Mouse (Mus musculus): ENCODE measurements around the gene Lrrc49. TPM values are rescaled to one million over a fixed set of nuclear protein-coding genes. Genes with fewer than 3 reads are reported as not detected.
A peak's percentile ranks its signal among the peaks of the same experiment; 100 is the strongest.

The Lrrc49 gene
- 10 to 100 TPM; 54.7 to 59.3 TPM for total RNA-seq (2021)
- long read RNA-seq, experiment 1, transcript Lrrc49-204 (16 exons, 2,779 nt) = major isoform, 14 of 25 reads
- long read RNA-seq, experiment 1, partial matches to known transcripts = 5 of 25 reads
- long read RNA-seq, experiment 1, other reads (novel, unspliced or antisense) = 4 of 25 reads
- long read RNA-seq, experiment 2, transcript Lrrc49-204 (16 exons, 2,779 nt) = major isoform, 16 of 29 reads
- long read RNA-seq, experiment 2, partial matches to known transcripts = 7 of 29 reads
- long read RNA-seq, experiment 2, other reads (novel, unspliced or antisense) = 4 of 29 reads

- peak; percentile 90 for DNase-seq (ENCODE audit: low spot score in 2 of 2)
- Histone ChIP-seq H3K4me3 (peak within 1 kb of the TSS; percentile 77), H3K27ac (peak within 1 kb of the TSS; percentile 99)
- no peak; the same call in 1 of the 2 replicates for TF ChIP-seq CTCF (conservative IDR thresholded peaks at IDR 0.05)
Observed at GRCm38 (mm10) chr9:60687891-60688324, at the start of gene Lrrc49. Lrrc49 (minus strand) TSS chr9:60688158.

- H3K4me3 ChIP-seq = no peak overlapping the region
- TF ChIP-seq CTCF (conservative IDR thresholded peaks at IDR 0.05) = no peak
- no peak for DNase-seq (ENCODE audit: low spot score in 2 of 2)
- H3K27ac ChIP-seq = no peak overlapping the region
Observed at GRCm38 (mm10) chr9:60734321-60734720, 46.4 kb upstream of the Lrrc49 start.

DNA sequence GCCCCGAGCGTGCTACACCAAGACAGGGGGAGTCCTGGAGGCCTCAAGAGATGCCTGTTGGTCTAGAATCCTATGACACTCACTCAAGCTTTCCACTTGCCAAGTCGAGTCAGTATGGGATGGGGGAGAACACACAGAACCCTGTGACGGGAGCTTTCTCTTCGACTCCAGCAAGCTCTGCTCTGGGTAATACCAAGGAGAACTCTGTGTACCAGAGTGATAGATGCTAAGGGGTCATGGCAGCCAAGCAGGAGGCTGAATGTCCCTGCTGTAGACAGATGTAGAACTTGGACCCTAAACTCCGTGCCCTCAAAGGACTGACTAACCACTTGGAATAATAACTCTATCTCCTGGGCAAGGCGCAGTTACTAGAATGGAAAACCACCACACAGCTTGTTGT lies 37.0 kb upstream of the Lrrc49 start:
- no peak for DNase-seq (ENCODE audit: low spot score in 2 of 2)
- H3K27ac ChIP-seq = no peak overlapping the region
- no peak for TF ChIP-seq CTCF (conservative IDR thresholded peaks at IDR 0.05)
- no peak overlapping the region for H3K4me3 ChIP-seq

DNA sequence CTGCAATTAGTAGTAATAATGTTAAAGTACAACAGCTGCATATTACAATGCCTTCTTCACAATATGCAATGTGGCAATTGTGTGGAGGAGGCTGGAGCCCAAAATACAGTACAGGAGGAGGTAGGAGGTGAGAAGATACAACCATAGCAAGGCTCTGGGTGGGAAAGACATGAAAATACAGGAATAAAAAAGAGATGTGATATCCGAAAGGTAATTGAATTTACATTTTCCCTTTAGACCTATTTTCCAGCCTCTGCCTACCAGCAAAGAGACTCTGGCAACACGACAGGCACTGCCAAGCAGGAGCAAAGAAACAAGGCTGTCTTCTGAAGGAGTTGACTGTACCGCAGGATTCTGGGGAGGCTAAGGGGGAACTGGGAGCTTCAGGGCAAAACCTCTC lies 31.7 kb upstream of the Lrrc49 start:
- DNase-seq (ENCODE audit: low spot score in 2 of 2) = no peak
- peak overlapping the region; percentile 39; the same call in 1 of the 2 replicates for H3K27ac ChIP-seq
- TF ChIP-seq CTCF (conservative IDR thresholded peaks at IDR 0.05) = no peak

GRCm38 (mm10) chr9:60718284-60718683 lies 30.3 kb upstream of the Lrrc49 start:
- peak; percentile 89 for TF ChIP-seq CTCF (conservative IDR thresholded peaks at IDR 0.05)
- H3K4me3 ChIP-seq = no peak overlapping the region
- DNase-seq (ENCODE audit: low spot score in 2 of 2) = peak in 1 of 2 experiments; percentile 62
- H3K27ac ChIP-seq = no peak overlapping the region

More for the DNA sequence above, 31.7 kb upstream of the Lrrc49 start:
- H3K4me3 ChIP-seq = no peak overlapping the region

DNA sequence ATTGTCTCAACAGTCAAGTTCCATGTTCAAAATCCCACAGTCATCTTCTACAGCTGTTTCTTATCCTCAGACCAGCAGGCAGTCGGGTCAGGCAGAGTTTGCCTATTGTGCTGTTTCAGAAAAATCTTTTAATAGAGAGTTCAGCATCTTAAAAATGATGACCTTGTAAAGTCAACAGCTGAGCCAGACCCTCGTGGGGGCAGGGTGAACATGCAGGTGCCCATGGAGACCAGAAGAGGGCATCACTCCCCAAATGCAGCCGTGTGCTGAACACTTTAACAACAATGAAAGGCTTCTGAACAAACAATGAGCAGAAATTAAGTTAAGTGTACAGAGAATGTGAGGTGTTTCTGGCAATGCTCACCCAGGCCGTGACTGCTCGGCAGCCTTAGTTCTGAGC lies 27.9 kb upstream of the Lrrc49 start:
- no peak for DNase-seq (ENCODE audit: low spot score in 2 of 2)
- Histone ChIP-seq H3K4me3 (no peak overlapping the region; the same call in 1 of the 2 replicates), H3K27ac (peak overlapping the region; percentile 100; the same call in 1 of the 2 replicates)
- TF ChIP-seq CTCF (conservative IDR thresholded peaks at IDR 0.05) = peak; percentile 74

DNA sequence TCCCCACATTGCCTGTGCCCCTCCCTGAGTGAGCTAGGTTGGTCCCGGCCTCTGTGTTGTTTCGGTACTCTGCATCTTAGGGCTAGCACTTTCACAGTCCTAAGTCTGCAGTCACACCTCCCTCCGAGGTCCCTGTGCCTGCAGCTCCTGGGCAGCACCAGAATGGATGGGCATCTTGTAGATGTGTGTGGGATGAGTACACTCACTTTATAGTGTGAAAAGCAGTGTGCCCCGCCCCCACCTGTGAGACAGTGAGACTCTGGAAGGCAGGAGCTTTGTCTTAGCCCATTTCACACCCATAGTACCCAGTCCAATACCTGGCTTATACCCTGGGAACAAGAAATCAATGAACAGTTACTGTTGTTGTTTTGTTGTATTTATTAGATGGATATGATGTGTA lies 27.3 kb upstream of the Lrrc49 start:
- Histone ChIP-seq H3K27ac (peak overlapping the region; percentile 100), H3K4me3 (peak overlapping the region; percentile 92)
- no peak for TF ChIP-seq CTCF (conservative IDR thresholded peaks at IDR 0.05)
- DNase-seq (ENCODE audit: low spot score in 2 of 2) = no peak

DNA sequence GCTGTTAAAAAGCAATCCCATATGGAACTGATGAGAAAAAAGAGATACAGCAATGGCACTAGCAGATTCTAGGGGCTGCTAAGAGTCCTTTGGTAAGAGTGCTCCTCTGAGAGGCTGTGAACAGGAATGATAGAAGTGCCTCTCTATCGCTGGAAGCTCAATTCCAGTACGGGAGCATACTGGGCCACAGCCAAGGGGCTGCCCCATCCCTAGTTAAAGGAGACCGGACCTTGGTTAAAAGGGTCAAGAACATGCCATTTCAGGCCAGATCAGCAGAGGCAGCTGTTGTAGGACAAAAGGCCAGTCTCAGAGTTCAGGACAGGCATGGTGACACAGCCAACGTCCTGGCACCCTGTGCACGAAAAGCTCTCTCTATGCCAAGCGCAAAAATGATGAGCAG lies 26.2 kb upstream of the Lrrc49 start:
- TF ChIP-seq CTCF (conservative IDR thresholded peaks at IDR 0.05) = no peak
- Histone ChIP-seq H3K27ac (peak overlapping the region; percentile 100), H3K4me3 (peak overlapping the region; percentile 92)
- peak in 1 of 2 experiments; percentile 28 for DNase-seq (ENCODE audit: low spot score in 2 of 2)

DNA sequence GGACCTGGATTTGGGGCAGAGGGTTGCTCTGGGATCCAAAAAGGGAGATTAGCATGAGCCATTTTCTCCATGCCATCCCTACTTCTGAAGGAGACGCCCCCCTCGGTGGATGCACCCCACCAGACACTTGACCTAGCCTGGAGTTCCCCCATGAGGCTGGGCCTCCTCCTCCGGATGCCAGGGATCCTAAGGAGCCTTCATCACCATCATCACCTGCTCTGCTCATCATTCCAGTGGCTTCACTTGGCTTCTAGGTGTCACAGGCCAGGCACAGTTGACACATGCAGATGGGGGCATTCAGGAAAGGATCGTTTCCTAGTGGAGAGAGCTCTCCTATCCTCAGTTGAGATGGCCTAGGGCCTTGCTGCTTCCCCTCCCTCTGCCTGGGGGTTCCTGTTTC lies 25.7 kb upstream of the Lrrc49 start:
- TF ChIP-seq CTCF (conservative IDR thresholded peaks at IDR 0.05) = no peak
- no peak for DNase-seq (ENCODE audit: low spot score in 2 of 2)
- peak overlapping the region; percentile 100 for H3K27ac ChIP-seq
- peak overlapping the region; percentile 92 for H3K4me3 ChIP-seq

DNA sequence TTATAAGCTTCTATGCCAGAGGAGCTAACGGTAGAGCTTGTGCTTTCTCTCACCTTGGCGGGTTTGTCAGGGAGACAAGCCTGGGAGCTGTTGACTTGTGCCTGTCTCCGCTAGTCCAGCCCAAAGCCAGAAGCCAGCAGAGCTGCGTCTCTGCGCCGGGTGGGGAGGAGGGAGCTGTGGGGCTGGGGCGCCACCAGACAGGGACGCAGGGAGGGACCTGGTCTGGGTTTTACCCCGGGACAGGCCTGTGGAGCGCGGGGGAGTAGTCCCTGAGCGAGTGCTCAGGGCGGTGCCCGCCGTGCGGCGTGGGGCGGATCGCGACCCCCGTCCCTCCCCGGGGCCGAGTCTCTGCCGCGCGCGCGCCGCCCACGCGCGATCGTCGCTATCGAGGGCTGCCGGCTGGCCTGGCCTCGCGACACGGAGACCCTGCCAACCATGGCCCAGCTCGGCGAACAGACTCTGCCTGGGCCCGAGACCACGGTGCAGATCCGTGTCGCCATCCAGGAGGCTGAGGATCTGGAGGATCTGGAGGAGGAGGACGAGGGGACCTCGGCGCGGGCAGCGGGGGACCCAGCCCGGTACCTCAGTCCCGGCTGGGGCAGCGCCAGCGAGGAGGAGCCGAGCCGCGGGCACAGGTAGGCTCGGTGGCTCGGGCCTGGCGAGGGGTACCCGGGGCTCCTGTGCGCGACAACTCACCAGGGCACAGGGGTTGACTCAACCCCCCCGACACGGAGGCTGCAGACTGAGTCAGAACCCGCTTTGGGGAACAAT lies 25.0 kb upstream of the Lrrc49 start, which contains the start of gene Larp6:
Larp6 (plus strand) TSS at position 219 of the 771 bp plus-strand sequence.
- no peak for TF ChIP-seq CTCF (conservative IDR thresholded peaks at IDR 0.05)

GRCm38 (mm10) chr9:60712011-60712410 lies 24.1 kb upstream of the Lrrc49 start:
- no peak for TF ChIP-seq CTCF (conservative IDR thresholded peaks at IDR 0.05)
- no peak for DNase-seq (ENCODE audit: low spot score in 2 of 2)
- H3K4me3 ChIP-seq = peak overlapping the region; percentile 92; the same call in 1 of the 2 replicates
- H3K27ac ChIP-seq = peak overlapping the region; percentile 100

More for the DNA sequence above, 25.0 kb upstream of the Lrrc49 start, which contains the start of gene Larp6:
- DNase-seq (ENCODE audit: low spot score in 2 of 2) = peak in 1 of 2 experiments; percentile 40
- peak within 1 kb of the TSS; percentile 92 for H3K4me3 ChIP-seq
- H3K27ac ChIP-seq = peak within 1 kb of the TSS; percentile 100

DNA sequence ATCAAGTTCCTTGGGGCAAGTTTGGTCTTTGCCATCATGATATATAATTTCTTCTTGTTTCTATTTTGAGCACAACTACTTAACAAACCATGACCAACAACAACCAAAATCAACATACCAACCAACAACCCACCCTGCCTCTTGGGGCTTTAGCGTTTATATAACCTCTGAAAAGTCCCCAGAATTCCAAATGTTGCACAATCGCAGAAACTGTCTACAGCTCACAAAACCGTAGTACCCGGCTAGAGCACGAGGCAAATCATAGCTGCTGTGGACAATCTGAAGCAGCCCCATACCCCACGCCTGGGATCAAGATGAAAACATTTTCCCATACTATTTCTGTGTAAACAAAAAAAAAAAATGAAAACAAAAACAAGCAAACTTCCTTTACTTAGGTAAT lies 21.8 kb upstream of the Lrrc49 start:
- no peak for TF ChIP-seq CTCF (conservative IDR thresholded peaks at IDR 0.05)
- no peak for DNase-seq (ENCODE audit: low spot score in 2 of 2)
- no peak overlapping the region for H3K27ac ChIP-seq
- no peak overlapping the region for H3K4me3 ChIP-seq

DNA sequence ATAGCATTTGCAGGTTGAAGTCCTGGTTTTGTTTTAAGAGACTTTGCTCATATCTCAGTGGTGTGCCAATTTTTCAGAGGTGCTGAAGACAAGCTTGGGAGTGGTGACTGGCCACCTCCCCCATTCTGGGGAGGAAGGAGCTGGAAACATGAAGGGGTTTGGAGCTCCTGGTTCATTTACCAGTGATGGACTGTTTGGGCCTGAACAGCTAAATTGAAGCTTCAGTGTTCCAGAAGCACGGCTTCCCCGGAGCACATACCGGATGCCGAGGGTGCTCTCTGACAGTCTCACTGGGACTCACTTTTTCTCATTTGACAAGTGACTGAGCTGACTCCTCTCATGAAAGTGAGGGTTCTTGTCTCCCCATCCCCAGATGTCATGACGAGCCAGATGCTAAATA lies 20.6 kb upstream of the Lrrc49 start:
- Histone ChIP-seq H3K4me3 (no peak overlapping the region), H3K27ac (no peak overlapping the region)
- no peak for DNase-seq (ENCODE audit: low spot score in 2 of 2)
- TF ChIP-seq CTCF (conservative IDR thresholded peaks at IDR 0.05) = no peak
